Mouse (Mus musculus): Measurements from ENCODE around the gene Ddit4l.

- TF ChIP-seq CTCF (IDR thresholded peaks at IDR 0.05; ENCODE audit: control insufficient read depth, insufficient read depth, low read length) = no peak
- TF ChIP-seq POLR2A (IDR thresholded peaks at IDR 0.05; ENCODE audit: borderline replicate concordance, control insufficient read depth, low read depth, low read length) = no peak
Measured at GRCm38 (mm10) chr3:137644947-137645346, 23.5 kb downstream of the Ddit4l start.
